Mouse (Mus musculus) T-cell, adult 2 months (primary cell): Measurements from ENCODE around the gene Cga.
A peak's percentile ranks its signal among the peaks of the same experiment; 100 is the strongest.
"Not testable (repeated sequence)": the region's sequence is repeated elsewhere in the genome, so short reads cannot be mapped to it uniquely, and the experiment has no call there.

Source experiments
- DNase-seq: peaks from one replicate; pipeline ENCODE4 v3.0.0; 2022; ENCODE audit warnings: low spot score

Cga gene

DNA sequence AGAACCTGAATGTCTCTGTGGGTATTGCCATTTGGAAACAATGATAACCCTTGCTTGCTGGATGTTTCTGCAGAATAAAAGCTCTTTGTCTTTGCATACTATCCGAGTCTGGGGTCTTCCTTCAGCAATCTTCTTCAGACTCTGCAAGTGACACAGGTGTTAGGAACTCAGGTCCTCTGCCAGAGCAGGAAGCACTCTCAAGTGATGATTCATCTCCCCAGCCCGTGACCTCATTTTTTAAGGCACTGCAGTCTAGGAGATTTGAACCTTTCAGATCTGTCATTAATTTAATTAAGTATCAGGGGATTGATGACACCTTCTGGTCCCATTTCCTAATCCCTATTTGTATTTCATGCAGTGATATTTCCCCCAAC is 3.8 kb upstream of the Cga start:
- no peak for DNase-seq

DNA sequence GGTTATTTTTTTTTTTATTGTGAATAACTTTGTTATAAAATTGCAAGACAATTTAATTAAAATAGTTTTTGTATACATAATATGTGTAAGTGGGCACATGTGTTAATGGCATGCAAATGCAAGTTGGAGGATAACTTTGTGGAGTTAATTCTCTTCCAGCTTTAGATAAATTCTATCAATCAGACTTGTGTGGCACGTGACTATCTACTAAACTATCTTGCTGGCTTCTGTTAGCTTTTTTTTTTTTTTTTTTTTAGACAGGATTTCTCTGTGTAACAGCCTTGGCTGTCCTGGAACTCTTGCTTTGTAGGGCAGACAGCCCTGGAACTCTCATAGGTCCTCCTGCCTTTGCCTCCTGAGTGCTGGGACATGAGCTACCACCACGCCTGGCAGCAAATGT is 4.9 kb downstream of the Cga start:
- DNase-seq, result no peak

DNA sequence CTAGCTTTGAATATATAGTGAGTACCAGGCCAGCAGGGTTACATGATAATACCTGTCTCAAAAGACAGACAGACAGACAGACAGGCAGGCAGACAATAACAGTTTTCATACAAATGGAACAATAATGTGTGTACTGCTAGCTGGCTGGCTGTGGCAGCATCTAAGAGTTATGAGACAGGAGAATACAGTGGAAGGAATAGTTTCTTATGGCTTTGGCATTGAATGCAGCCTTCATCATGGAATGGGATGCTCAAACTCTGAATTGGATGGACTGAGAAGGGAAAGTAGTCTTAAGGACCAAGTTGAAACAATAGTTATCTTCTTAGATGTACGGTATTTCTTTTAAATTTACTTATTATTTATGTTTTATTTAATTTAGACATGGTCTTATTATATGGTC is 5.7 kb downstream of the Cga start:
- no peak for DNase-seq

DNA sequence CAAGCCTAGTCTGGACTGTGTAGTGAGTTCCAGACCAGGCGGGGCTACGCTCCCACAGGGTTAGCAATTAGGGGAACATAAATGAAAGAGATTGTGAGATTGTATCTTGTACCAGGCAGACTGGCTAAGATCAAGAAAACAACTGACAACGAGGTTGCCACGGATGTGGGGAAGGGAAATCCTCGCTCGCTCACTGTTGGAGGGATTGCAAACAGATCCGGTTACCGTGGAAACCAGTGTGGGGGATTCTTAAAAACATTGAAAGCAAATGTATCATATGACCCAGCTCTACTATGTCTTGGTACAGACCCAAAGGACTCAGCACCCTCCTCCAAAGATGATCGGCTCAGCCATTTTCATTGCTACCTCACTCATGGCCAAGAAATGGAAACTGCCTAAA is 6.6 kb downstream of the Cga start:
- DNase-seq, result peak; percentile 54

- DNase-seq, result no peak
Observed at GRCm38 (mm10) chr4:34901166-34901565, 7.6 kb downstream of the Cga start.

GRCm38 (mm10) chr4:34901582-34901981 is 8.0 kb downstream of the Cga start:
- DNase-seq, result not testable (repeated sequence)

DNA sequence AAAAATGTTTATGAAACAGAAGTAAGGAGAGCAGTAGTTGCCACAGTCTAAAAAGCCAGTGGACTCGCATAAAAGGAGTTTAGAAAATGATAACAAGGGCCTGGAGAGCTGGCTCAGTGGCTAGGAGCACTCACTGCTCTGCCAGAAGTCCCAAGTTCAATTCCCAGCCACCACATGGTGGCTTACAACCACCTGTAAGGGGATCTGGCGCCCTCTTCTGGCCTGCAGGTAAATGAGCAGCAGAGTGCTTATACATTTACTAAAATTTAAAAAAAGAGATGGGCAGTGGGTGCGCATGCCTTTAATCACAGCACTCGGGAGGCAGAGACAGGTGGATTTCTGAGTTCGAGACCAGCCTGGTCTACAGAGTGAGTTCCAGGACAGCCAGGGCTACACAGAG is 11.8 kb downstream of the Cga start:
- peak; percentile 39 for DNase-seq

- DNase-seq, result no peak
Observed at GRCm38 (mm10) chr4:34906151-34906550, 12.6 kb downstream of the Cga start.

DNA sequence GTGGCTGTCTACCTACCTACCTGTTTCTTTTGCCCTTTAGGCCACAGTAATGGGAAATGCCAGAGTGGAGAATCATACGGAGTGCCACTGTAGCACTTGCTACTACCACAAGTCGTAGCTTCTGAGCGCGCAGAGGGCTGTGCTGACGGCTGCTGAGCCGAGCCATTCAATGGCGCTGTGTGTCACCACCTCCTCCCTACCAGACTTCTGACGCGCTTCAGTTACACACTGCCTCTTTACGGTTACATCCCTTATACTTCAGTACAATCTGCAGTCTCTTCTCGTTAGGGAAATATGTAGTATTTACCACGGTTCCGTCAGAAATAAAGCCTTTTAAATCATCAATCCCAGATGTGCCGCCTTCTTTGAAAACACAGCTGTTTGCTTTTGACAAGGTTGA is 13.4 kb downstream of the Cga start:
- no peak for DNase-seq

GRCm38 (mm10) chr4:34908127-34908526 is 14.5 kb downstream of the Cga start:
- no peak for DNase-seq

GRCm38 (mm10) chr4:34911401-34911800 is 17.8 kb downstream of the Cga start:
- DNase-seq, result no peak

DNA sequence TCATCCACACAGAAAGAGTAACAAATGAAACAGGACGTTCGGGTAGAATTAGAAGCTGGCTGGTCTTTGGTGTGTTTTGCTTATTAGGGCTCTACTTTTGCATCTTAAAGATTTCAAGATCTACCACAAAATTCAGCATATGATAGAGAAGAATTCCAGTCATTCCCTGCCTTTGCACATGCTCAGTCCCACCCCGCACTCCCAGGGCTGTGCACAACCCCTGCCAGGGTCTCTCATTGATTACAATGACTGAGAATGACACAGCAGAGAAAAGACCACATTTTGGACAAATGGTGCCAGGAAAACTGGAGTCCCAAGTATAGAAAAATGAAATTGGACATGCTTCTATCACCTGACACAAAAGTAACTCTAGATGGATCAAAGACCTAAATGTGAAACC is 18.6 kb downstream of the Cga start:
- DNase-seq, result no peak

- no peak for DNase-seq
Observed at GRCm38 (mm10) chr4:34917400-34917799, 23.8 kb downstream of the Cga start.

- peak; percentile 30 for DNase-seq
Observed at GRCm38 (mm10) chr4:34922177-34922870, 28.7 kb downstream of the Cga start.

DNA sequence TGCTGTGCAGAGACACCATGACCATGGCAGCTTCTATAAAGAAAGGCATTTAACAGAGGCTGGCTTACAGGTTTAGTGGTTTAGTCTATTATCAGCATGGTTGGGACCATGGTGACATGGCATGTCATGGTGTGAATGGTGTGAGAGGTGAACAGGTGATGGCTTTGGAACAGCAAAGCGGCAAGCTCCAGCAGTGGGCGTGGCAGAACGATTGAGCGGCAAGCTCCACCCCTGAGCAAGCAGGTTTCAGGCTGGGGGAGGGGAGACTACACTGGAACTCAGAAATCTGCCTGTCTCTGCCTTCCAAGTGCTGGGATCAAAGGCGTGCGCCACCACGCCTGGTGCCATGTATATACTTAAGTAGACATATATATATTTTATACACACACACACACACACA is 34.8 kb downstream of the Cga start:
- DNase-seq, result not testable (repeated sequence)

GRCm38 (mm10) chr4:34941046-34941445 is 47.5 kb downstream of the Cga start:
- no peak for DNase-seq

DNA sequence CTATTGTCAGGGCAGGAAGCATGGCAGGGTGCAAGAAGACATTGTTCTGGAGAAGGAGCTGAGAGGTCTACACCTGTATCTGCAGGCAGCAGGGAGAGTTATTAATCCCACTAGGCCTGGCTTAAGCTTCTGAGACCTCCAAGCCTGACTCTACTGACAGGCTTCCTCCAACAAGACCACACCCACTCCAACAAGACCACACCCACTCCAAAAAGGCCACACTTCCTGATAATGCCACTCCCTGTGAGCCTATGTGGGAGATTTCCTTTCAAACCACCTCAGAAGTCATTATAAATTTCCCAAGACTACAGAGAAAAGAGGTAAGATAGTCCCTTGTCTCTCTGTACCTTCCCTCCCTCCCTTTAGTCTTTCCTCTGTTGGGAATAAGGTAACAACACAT is 53.6 kb downstream of the Cga start:
- DNase-seq, result no peak

DNA sequence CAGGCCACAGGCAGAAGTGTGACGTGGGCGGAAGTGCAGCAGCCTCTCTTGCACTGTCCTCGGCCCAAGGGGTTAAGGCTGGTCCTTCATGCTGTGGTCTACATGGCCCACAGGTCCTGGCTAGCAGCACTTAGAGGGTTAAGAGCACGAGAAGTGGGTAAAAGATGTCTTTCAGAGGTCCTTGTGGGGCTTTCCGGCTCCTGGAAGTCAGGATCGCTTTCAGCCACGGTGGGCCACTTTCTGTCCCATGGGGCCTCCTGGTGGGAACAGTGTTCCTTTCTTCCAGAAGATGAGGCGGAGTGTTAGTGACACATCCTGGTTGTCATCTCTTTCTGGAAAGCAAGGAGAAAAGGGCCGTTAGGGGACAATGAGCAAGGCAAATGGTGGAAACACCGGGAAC is 60.1 kb downstream of the Cga start:
- no peak for DNase-seq
